Mouse (Mus musculus): Measurements from ENCODE around the gene Vti1a.

The Vti1a gene

GRCm38 (mm10) chr19:55579310-55579709, 263.2 kb downstream of the Vti1a start:
- intact Hi-C loops (cut with DNase I): no loop called here

- intact Hi-C loops (cut with DNase I): no loop called here
Observed at GRCm38 (mm10) chr19:55580152-55580551, 264.1 kb downstream of the Vti1a start.

- intact Hi-C loops (cut with DNase I): no loop called here
Observed at GRCm38 (mm10) chr19:55580667-55581066, 264.6 kb downstream of the Vti1a start.

GRCm38 (mm10) chr19:55582896-55583653, 267.0 kb downstream of the Vti1a start:
- intact Hi-C loops (cut with DNase I): no loop called here

GRCm38 (mm10) chr19:55585270-55586224, 269.5 kb downstream of the Vti1a start:
- intact Hi-C loops (cut with DNase I): no loop called here

- intact Hi-C loops (cut with DNase I): no loop called here
Observed at GRCm38 (mm10) chr19:55587638-55588421, 271.7 kb downstream of the Vti1a start.

- intact Hi-C loops (cut with DNase I): no loop called here
Observed at GRCm38 (mm10) chr19:55588948-55589896, 273.1 kb downstream of the Vti1a start.

- intact Hi-C loops (cut with DNase I): no loop called here
Observed at GRCm38 (mm10) chr19:55592876-55593691, 277.0 kb downstream of the Vti1a start.

- intact Hi-C loops (cut with DNase I): no loop called here
Observed at GRCm38 (mm10) chr19:55593729-55594444, 277.8 kb downstream of the Vti1a start.

GRCm38 (mm10) chr19:55594451-55594850, 278.4 kb downstream of the Vti1a start:
- intact Hi-C loops (cut with DNase I): no loop called here

- intact Hi-C loops (cut with DNase I): loop anchor here (5.0 kb wide), 1 partner anchor 146 kb away; the partner anchor contains the start of gene Tcf7l2
Observed at GRCm38 (mm10) chr19:55595945-55596649, 280.0 kb downstream of the Vti1a start.

- intact Hi-C loops (cut with DNase I): loop anchor here (5.0 kb wide), 1 partner anchor 145 kb away; the partner anchor contains the start of gene Tcf7l2
Observed at GRCm38 (mm10) chr19:55596804-55597203, 280.7 kb downstream of the Vti1a start.

- intact Hi-C loops (cut with DNase I): loop anchor here (5.0 kb wide), 1 partner anchor 145 kb away; the partner anchor contains the start of gene Tcf7l2
Observed at GRCm38 (mm10) chr19:55597296-55597695, 281.2 kb downstream of the Vti1a start.

GRCm38 (mm10) chr19:55597951-55598350, 281.9 kb downstream of the Vti1a start:
- intact Hi-C loops (cut with DNase I): loop anchor here (5.0 kb wide), 1 partner anchor 144 kb away; the partner anchor contains the start of gene Tcf7l2

GRCm38 (mm10) chr19:55599124-55599523, 283.0 kb downstream of the Vti1a start:
- intact Hi-C loops (cut with DNase I): loop anchor here (5.0 kb wide), 1 partner anchor 143 kb away; the partner anchor contains the start of gene Tcf7l2

GRCm38 (mm10) chr19:55607725-55608124, 291.6 kb downstream of the Vti1a start:
- intact Hi-C loops (cut with DNase I): no loop called here

- intact Hi-C loops (cut with DNase I): no loop called here
Observed at GRCm38 (mm10) chr19:55608858-55609375, 292.8 kb downstream of the Vti1a start.
